Mouse (Mus musculus) cerebellum, adult 11 months (tissue): ENCODE data around the gene Acad10.
"Not testable (repeated sequence)": the region's sequence is repeated elsewhere in the genome, so short reads cannot be mapped to it uniquely, and the experiment has no call there.

ENCODE experiments used
- DNase-seq: peaks from one replicate; pipeline ENCODE4 v3.0.0; 2022

Gene Acad10

DNA sequence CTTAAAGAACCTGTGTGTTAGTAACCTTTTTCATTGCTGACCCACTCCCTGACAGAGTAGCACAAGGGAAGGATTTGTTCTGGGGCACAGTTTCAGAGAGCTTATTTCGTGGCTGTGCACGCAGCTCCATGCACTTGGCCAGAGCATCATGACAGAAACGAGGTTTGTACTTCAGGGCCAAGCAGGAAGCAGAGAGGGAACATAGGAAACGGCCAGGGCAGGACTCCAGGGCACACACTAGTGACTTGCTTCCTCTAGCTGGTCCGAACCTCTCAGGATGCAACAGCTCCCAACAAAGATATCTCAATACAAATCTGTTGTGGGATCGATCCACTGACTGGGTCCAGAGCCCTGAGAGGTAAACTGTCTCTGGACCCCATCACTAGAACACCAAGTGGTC is 3.4 kb downstream of the Acad10 start:
- not testable (repeated sequence) for DNase-seq

- DNase-seq, result no peak
These were observed 5.8 kb downstream of the Acad10 start for GRCm38 (mm10) chr5:121654526-121654925.

DNA sequence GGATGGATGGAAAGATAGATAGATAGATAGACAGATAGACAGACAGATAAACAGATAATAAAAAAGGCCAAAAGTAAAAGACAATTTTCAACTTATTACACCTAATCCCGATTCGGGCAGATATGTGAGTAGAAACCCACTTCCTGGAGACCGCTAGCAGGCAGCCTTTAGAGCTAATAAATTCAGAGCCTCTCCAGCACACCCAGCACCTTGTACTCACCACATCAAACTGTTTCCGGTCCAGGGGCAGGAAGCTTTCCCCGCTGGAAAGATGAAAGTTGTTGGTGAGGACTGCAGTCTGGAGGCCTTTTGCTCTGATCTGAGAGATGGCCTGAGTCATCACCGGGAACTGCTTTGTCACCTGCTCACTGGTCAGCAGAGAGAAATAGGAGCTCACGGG is 11.2 kb downstream of the Acad10 start:
- no peak for DNase-seq

DNA sequence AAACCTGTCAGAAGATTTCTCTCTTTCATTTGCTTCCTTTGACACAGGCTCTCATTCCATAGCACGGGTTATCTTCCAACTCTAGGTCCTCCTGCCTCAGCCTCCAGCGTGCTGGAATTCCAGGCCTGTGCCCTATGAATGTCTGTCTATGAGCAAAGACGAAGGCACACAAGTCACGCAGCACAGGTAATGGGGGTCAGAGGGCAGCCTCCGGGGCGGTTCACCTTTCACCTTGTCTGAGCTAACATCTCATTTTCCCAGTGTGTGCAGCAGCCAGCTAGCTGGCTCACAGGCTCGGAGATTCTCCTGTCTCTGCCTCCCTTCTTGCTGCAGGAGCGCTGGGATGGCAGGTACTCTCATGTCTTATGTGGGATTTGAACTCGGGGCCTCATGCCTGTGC is 20.7 kb downstream of the Acad10 start:
- DNase-seq, result no peak

- DNase-seq, result no peak
These were observed 23.0 kb downstream of the Acad10 start for GRCm38 (mm10) chr5:121637296-121637695.

GRCm38 (mm10) chr5:121634668-121635067 is 25.6 kb downstream of the Acad10 start:
- DNase-seq, result no peak

DNA sequence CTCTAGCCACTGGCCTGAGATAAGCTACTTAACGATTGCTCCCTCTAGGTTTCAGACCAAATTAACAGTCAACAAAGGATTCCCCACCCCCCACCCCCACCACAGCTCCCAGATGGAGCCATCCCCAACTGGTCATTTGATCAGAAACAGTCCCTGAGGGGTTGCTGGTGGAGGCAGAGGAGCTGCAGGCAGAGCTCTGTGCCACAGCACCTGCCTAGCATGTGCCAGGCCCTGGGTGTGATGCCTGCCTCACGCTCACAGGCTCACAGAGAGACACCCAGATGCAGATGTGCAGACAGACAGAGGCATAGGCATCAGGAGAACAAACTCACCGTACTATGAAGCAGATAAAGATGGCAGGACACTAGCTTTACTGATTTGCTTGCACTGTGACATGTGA is 27.5 kb downstream of the Acad10 start:
- no peak for DNase-seq

- not testable (repeated sequence) for DNase-seq
These were observed 29.1 kb downstream of the Acad10 start for GRCm38 (mm10) chr5:121631106-121631647.

DNA sequence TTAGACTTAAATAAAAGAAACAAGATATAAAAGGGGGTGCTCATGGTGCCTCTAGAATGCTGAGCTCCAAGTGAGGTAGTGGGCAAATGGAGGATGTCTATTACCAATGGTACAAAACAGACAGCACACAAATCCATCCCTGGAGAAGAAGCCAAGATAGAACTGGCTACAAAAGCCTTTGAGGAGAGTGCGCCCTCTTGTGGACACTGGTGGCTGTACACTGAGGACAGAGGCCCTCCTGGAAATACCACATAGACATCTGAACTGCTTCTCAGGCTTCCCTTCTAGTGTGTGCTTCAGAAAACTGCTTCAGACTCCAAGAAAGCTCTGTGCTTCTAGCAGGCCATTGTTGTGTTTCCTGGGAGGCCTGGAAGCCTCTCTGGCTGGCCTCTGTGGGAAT is 32.4 kb downstream of the Acad10 start:
- peak; percentile 53 for DNase-seq

- no peak for DNase-seq
These were observed 37.1 kb downstream of the Acad10 start for GRCm38 (mm10) chr5:121623241-121623640.

GRCm38 (mm10) chr5:121621102-121621501 is 39.2 kb downstream of the Acad10 start:
- no peak for DNase-seq

DNA sequence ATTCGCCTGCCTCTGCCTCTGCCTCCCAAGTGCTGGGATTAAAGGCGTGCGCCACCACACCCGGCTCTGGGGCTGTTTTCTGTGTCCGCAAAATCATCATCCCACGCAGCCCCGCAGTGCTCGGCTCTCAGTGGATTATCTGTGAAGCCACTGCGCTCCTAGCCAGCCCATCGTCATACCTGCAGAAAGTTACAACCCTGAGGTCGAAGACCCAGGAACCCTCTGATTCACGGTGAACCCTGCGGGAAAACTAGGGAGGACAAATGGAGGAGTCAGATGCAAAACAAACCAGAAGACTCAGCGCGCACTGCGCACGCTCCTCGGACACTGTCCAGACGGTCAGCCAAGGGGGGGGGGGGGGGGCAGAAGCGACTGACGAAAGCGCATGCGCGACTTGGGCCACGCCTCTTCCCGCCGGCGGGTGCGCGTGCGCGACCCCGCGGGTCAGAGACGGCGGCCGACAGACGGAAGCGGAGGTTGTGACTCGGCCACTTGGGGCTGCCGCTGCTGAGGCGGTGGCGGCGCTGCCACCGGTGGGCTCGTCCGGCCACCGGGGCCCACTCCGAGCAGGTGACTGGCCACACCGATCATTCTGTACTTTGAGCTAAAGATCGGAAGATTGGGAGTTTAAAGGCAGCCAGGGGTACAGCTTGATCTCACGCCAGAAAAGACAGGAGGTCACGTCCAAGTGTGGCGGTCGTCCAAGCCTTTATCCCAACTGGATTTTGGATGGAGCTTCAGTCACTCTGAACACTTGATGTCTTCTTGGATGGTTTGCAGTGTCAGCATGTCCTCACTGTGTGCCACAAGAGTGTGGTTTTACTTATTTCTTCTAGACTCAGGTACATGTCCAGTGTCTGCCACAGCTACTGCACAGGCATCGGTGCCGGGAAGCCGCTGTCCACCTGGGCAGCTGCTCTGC is 41.5 kb downstream of the Acad10 start, which contains the start of gene Acad12:
Gene Acad12 (minus strand): TSS at position 347 of the 922 bp plus-strand sequence.
- DNase-seq, result peak; percentile 83

- DNase-seq, result not testable (repeated sequence)
These were observed 45.4 kb downstream of the Acad10 start for GRCm38 (mm10) chr5:121614921-121615320.

DNA sequence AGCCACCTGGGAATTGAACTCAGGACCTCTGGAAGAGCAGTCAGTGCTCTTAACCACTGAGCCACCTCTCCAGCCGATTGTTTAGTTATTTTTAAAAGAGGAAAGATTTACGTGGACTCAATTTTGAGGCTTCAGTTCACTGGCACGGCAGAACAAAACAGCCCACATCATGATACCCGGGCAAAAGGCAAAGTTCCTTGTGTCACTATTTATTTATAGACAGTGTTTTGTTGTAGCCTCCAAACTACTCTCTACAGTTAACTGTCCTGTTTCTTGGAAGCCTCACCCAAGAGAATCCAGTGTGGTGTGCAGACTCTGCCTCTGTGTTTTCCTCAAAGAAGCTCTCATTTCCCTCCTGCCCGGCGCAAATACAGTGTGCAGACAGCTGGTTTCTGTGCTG is 48.3 kb downstream of the Acad10 start:
- no peak for DNase-seq

- DNase-seq, result not testable (repeated sequence)
These were observed 50.7 kb downstream of the Acad10 start for GRCm38 (mm10) chr5:121609556-121610135.

GRCm38 (mm10) chr5:121606151-121606550 is 54.2 kb downstream of the Acad10 start:
- DNase-seq, result peak; percentile 56

GRCm38 (mm10) chr5:121603815-121604214 is 56.5 kb downstream of the Acad10 start:
- DNase-seq, result not testable (repeated sequence)

GRCm38 (mm10) chr5:121601547-121602299 is 58.6 kb downstream of the Acad10 start:
- DNase-seq, result peak; percentile 77

DNA sequence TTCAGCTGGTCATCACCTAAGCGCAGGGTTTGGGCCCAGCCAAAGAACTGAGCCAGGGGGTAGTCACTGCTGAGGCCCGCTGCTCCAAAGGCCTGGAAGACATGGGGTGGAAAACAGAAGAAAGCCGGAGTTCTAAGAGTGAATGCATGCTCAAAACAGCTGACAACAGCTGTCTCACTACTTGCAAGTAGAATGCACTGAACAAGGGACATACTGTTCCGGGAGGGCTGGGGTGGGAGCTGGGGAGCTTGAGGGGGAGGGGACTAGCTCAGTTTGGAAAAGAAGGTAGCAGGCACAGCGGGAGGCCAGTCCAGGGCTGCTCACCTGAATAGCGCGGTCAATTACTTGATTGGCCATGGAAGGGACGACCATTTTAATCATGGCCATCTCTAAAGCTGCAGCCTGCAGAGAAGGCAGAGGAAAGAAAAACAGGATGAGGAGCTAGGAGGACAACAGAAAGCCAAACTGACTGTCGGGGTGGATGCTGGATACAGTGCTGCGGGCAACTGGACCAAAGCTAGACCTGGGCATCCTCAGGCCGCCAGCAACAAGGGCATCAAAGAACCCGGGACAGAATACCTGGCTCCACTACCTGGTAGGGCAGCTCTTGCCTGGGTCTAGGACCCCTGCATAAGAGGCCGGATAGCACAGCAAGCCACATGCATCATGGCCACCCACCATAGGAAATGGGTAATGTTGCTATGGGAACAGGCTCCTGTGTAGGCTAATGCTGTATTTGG is 61.3 kb downstream of the Acad10 start:
- no peak for DNase-seq

DNA sequence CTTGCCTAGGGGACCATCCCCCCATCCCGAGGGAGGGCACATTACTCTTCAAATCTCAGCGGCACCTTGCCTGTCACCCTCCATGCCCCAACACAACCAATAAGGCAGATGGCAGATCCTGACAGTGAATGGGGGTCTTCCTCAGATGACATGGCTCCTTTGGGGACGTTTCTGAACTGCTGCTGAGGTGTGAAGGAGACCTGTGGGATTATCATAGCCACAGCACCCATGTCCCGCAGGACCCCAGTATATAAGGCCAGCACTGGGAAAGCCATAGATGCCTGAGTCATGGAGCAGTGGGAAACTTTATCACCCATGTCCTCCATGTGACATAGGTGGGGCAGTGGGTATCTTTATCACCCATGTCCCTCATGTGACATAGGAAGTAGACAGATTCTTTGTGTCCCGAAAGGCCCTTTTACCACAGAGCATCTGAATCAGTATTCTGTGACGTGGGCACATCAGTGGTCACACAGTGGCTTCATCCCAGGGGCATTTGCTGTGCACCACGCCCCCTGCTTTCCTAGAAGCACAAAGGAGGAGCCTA is 62.2 kb downstream of the Acad10 start:
- no peak for DNase-seq

DNA sequence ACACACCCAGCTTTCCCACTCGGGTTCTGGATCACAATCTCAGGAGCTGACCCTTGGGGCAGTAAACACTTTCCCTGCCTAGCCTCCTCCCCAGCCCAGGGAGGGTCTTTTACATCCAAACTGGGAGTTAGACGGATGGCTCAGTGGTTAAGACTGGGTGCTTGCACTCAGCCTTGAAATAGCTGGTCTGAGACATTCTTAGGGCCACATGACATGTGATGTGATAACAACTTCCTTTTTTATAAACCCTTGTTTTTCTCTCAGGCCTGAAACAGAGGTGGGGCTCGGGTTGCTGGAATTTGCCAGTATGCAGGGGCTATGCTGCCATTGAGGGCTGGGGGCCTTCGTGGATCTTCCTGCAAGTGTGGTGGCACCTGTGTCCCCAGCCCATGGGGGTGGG is 63.0 kb downstream of the Acad10 start:
- no peak for DNase-seq

GRCm38 (mm10) chr5:121596226-121596625 is 64.1 kb downstream of the Acad10 start:
- no peak for DNase-seq
